Mouse (Mus musculus): ENCODE data around the gene Myl9. TPM values are rescaled to one million over a fixed set of nuclear protein-coding genes. Genes with fewer than 3 reads are reported as not detected.

Myl9 gene
- polyA plus RNA-seq (2015; fragmentation: Nextera tagmentation; extraction: Ambion mirVana): 8,101 and 8,339 TPM in 2 replicates

DNA sequence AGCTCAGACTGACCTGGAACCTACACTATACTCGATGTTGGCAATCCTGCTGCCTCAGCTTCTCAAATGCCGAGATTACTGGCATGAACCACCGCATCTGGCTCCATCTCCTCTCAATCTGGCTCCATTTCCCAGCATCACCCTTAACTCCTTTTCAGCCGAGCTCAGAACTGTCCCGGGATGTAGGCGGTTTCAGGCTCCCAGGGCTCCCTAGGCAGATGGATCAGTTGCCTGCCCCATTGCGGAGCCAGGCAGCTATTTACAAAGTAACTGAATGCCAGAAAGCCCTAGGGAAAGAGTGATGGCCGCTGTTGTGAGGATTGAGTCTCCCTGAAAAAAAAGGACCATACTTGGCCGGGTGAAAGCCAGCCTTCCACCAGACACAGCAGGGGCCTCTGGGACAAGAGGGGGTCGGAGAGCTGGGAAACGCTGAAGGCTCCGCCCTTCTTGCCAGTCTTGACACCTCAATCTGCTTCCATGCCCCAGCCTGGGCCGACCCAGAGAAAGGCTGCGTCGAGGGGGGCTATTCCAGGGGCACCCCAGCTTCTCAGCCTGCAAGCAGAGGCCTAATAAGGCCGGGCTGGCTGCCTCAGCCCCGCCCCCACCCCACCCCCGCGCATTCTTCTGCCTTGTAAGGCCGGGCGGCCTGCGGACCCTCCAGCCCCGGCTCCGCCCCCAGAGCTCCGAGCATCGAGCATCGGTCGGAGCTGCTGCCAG is at the start of gene Myl9:
TSS of gene Myl9 (plus strand) at position 683 of the 717 bp plus-strand sequence.

Other genes with a start within 250 kb of the Myl9 start
- 15.3 and 15.5 TPM in 2 replicates for gene Aar2, start 227.8 kb upstream of the Myl9 start, polyA plus RNA-seq (2015; fragmentation: Nextera tagmentation; extraction: Ambion mirVana)
- gene Dlgap4, start 161.7 kb upstream of the Myl9 start, polyA plus RNA-seq (2015; fragmentation: Nextera tagmentation; extraction: Ambion mirVana): 68.8 and 84.3 TPM in 2 replicates
- gene Tgif2, start 64.6 kb downstream of the Myl9 start, polyA plus RNA-seq (2015; fragmentation: Nextera tagmentation; extraction: Ambion mirVana): 9.8 and 10.8 TPM in 2 replicates
- 3.1 and 3.8 TPM in 2 replicates for gene 4930518I15Rik, start 82.5 kb downstream of the Myl9 start, polyA plus RNA-seq (2015; fragmentation: Nextera tagmentation; extraction: Ambion mirVana)
- 202 and 206 TPM in 2 replicates for gene Rab5if, start 87.7 kb downstream of the Myl9 start, polyA plus RNA-seq (2015; fragmentation: Nextera tagmentation; extraction: Ambion mirVana)
- gene Sla2, start 111.8 kb downstream of the Myl9 start, polyA plus RNA-seq (2015; fragmentation: Nextera tagmentation; extraction: Ambion mirVana): 0.08 and 0.22 TPM in 2 replicates
- 20.1 and 20.9 TPM in 2 replicates for gene Ndrg3, start 216.6 kb downstream of the Myl9 start, polyA plus RNA-seq (2015; fragmentation: Nextera tagmentation; extraction: Ambion mirVana)
- gene Dsn1, start 231.7 kb downstream of the Myl9 start, polyA plus RNA-seq (2015; fragmentation: Nextera tagmentation; extraction: Ambion mirVana): 11.0 and 13.2 TPM in 2 replicates